Mouse (Mus musculus): ENCODE data around the gene Acyp1.
A peak's percentile ranks its signal among the peaks of the same experiment; 100 is the strongest.
"Not testable (repeated sequence)": the region's sequence is repeated elsewhere in the genome, so short reads cannot be mapped to it uniquely, and the experiment has no call there.

The Acyp1 gene

GRCm38 (mm10) chr12:85284331-85284730 lies 3.9 kb downstream of the Acyp1 start:
- no peak for DNase-seq (ENCODE audit: extremely low spot score, low spot score)

GRCm38 (mm10) chr12:85281756-85282155 lies 6.5 kb downstream of the Acyp1 start:
- DNase-seq (ENCODE audit: extremely low spot score, low spot score), result not testable (repeated sequence)

DNA sequence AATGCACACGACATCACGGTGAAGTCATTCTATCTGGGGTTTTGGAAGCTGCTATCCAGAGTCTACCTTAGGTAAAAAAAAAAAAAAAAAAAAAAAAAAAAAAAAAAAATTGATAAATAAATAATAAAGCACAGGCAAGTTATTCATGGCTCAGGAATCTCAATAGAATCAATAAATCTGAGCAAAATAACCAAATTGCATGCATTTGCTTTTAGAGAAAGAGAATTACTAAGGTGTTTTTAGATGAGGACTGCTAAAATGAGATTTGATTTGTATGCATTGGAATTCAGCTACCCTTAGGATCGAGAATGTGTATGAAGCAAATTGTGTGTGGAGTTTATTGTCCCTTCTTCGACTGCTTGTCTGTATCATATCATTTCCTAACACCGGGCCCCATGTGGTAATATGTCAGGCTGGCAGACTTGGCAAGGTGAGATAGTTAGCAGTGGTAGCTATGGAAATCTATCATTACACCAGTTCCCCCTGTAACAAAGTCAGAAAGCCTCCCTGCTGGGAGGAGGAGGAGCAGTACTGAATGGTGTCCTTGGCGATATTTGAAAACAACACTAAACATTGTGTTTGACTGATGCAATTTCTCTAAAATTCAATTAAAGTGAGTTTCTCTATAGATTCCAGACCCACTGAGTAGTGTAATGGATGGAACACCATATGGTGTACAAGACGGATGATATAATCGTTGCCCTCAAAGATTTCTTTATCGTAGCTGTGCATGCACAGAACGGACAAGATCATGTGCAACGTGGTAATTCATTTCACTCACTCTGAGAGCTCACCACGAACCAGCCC lies 7.2 kb downstream of the Acyp1 start:
- DNase-seq (ENCODE audit: extremely low spot score, low spot score), result no peak

GRCm38 (mm10) chr12:85280105-85280844 lies 8.0 kb downstream of the Acyp1 start:
- peak; percentile 95 for DNase-seq (ENCODE audit: extremely low spot score, low spot score)

DNA sequence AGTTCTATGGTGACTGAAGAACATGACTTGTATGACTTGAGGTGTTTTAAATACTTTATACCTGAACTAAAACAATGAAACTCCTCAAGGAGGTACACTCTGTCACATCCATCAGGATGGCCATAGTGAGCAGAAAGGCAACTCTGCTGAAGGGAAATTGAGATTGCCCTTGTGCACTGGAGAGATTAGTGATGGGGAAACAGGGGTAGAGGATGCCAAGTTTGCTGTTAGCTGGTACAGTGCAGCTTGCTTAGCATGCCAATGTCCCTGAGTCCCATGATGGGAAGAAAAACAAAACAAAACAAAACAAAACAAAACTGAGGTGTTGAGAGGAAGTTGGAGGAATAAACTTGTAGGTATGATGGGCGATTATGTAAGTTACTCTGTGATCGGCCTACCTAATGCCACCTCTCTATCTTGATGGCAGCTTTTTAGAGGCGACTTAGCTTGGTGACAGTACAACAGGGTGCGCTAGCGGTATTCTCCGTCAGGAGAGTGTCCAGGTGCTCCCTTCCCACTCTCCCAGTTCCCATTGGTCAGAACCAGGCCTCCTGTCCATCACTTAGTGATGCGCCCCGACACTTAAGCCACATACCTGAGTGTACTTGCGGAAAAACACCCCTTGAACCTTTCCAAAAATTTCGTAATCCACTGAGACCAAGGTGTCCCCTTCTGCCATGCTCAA lies 8.7 kb downstream of the Acyp1 start:
- no peak for DNase-seq (ENCODE audit: extremely low spot score, low spot score)

DNA sequence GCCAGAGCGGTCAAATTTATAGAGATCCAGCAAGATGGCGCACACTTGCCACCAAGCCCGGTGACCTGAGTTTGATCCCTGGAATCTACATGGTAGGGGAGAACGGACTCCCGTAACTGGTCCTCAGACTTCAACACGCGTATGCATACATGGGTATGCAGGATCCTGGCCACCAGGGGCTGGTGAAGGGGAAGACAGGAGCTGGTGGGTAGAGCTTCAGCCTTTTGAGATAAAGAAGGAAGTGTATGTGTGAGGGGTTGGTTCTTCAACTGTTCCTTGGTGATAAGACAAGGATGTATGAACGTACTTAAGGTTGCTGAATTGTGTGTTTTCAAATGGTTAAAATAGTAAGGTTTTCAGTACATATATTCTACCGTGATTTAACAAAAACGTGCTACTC lies 9.3 kb downstream of the Acyp1 start:
- no peak for DNase-seq (ENCODE audit: extremely low spot score, low spot score)

DNA sequence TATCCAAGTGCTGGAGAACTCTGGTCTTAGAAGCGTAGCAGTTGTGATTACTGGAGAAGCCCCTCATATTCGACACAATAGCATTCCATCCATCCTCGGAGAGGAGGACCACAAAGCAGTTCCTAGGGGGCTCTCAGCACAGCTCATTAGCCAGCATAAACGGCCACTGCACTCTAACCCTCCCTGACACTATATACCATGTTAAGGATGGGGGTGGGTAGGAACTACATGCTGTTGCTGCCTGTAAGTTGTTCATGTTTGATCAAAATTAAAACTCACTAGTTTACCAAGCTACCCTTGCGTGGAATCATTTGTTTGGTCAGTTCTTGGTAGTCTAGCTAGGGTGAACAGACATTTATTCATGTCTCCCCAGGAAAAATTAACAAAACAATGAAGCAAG lies 12.0 kb downstream of the Acyp1 start:
- no peak for DNase-seq (ENCODE audit: extremely low spot score, low spot score)

DNA sequence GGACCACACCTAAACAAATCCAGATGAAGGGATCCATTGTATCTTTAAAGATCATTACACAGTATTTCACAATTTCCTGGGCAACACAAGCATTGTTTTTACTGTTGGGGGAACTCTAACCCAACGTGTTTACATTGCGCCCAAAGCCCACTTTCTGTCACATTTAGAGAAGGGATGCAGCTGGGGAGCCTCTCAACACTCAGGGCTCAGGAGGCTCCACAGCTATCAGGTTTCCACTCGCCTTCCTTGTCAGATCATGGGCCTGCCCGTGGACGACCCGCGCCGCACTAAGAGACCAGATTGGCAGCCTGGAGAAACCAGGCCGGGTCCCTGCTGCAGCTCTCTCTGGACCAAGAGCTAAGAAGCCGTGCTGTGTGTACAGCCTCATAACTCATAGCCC lies 14.7 kb downstream of the Acyp1 start:
- no peak for DNase-seq (ENCODE audit: extremely low spot score, low spot score)

DNA sequence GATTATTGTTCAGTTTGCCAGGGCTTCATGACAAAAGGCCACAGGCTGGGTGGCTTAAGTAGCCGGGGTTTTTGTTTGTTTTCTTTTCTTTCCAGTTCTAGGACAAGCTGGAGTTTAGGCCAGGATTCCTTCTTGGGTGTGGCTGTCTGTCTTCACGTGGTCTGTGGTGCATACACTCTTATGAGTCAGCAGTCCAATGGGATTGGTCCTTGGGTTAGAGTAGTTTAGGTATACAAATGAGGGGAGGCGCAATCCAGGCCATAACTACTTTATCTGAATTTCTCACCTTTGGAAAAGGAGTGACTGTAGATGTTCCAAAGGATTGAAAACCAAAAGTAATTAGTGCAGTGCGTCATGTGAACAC lies 16.4 kb downstream of the Acyp1 start:
- no peak for DNase-seq (ENCODE audit: extremely low spot score, low spot score)

DNA sequence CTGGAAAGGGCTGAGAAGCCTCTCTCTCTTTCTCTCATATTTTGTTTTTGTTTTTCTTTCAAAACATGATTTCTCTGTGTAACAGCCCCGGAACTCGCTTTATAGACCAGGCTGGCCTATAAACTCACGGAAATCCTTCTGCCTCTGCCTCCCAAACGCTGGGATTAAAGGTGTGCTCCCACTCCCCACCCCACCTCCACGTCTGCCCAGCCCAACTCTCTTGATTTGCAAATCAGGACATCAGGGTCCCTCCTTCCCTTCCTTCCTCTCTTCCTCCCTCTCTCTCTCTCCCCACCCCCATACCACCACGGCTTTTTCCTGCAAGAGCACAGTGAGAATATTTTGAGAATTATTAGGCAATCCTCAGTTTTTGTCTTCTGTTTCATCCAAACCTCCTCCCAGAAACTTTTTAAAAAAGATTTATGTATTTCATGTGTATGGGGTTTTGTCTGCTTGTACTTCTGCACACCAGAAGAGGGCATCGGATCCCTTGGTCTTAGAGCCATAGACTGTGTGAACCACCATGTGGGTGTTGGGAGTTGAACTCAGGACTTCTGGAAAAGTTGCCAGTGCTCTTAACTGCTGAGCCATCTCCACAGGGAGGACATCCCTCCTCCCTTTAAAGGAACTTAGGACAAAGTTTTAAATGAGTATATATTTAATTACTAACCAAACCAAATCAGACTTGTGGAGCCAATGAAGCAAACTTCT lies 17.0 kb downstream of the Acyp1 start:
- no peak for DNase-seq (ENCODE audit: extremely low spot score, low spot score)

DNA sequence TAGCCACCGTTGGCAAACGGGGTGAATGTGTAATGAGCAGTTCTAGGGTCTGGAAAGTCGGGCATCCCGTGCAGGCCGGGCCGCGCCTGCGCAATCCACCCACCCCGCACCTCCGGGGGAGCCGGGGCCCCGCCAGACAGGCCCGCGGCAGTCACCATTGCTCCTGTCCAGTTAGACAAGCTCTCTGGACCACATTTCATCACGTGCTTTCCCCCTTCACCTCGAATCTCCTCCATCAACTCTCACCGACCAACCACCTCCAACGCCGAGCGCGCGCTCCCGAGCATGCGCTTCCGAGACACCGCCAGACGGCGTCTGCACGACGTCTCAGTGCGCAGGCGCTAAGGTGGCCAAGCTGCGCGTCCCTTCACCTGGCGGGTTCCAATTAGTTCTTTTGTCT lies 17.9 kb downstream of the Acyp1 start, which contains the start of gene Mlh3:
Mlh3 (minus strand) TSS at position 281 of the 400 bp plus-strand sequence.
- DNase-seq (ENCODE audit: extremely low spot score, low spot score), result peak; percentile 84

DNA sequence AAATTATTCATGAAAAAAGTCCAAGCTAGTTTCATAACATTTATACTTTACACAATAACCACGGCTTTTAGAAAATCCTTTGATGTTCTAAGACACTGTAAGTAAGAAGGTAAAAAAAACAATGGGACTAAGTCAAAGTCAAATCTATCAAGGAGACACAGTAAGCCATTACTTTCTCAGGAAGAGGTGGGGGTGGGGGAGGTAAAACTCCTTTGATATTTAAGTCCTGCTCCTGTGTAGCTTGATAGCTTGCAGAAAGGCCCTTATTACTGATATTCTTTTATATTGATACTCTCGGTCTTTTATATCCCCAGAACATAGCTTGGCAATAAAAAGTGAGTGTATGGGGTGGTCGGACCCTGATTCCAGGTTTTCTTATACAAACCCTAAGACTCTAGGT lies 18.4 kb downstream of the Acyp1 start:
- DNase-seq (ENCODE audit: extremely low spot score, low spot score), result no peak

DNA sequence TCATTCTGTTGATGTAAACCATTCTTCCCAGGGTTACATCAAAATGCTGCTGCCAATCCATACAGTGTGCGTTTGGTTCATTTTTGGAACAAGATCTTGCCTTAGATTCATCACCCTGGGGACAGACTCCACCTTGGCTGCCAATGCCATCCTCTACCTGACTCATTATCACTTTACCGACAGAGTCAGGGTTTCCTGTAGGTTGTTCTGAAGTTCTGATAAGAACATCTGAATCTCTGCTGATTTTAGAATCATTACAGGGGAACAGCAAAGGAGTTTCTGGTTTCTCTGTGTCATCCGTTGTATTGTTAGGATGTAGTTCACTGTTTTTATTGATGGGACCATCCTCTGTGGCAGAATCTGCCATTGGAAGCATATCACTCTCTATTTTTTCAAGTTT lies 22.0 kb downstream of the Acyp1 start:
- DNase-seq (ENCODE audit: extremely low spot score, low spot score), result no peak

GRCm38 (mm10) chr12:85264940-85265339 lies 23.3 kb downstream of the Acyp1 start:
- DNase-seq (ENCODE audit: extremely low spot score, low spot score), result no peak

DNA sequence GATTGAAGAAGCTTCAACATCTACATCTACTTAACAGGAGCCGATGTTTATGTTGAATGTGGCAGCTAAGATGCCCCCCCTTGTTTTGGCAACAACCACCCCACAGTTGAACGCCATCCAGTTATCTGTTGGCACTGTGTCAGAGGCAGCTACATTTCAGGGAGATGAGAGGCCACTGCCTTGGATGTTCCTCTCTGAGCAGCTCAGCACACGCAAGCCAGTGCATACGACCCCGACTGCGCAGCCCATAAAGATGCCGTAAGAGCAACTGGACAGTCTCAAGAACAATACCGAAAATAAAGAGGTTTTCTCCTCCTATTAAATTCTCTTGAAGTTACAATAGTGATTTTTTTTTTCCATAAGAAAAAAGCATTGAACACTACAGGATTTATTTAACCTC lies 23.7 kb downstream of the Acyp1 start:
- DNase-seq (ENCODE audit: extremely low spot score, low spot score), result no peak

DNA sequence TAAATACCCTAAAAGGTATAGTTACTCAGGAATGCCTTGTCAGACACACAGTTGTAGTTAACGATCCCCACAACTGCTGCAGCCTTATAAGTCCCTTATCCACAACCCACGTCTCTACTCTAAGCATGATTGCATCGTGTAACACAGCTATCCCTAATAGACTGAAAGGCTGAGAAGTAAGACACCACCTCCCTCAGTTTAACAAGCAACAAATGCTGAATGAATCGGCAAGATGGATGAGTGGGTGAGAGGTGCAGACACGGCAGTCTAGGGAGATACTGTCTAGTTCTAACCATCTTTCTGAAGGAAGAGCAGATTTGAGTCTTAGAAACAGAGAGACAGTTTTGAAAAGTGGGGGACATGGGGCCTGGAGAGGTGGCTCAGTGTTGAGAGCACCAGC lies 25.0 kb downstream of the Acyp1 start:
- DNase-seq (ENCODE audit: extremely low spot score, low spot score), result no peak

- peak; percentile 59 for DNase-seq (ENCODE audit: extremely low spot score, low spot score)
These were observed 25.7 kb downstream of the Acyp1 start for GRCm38 (mm10) chr12:85262489-85262888.

DNA sequence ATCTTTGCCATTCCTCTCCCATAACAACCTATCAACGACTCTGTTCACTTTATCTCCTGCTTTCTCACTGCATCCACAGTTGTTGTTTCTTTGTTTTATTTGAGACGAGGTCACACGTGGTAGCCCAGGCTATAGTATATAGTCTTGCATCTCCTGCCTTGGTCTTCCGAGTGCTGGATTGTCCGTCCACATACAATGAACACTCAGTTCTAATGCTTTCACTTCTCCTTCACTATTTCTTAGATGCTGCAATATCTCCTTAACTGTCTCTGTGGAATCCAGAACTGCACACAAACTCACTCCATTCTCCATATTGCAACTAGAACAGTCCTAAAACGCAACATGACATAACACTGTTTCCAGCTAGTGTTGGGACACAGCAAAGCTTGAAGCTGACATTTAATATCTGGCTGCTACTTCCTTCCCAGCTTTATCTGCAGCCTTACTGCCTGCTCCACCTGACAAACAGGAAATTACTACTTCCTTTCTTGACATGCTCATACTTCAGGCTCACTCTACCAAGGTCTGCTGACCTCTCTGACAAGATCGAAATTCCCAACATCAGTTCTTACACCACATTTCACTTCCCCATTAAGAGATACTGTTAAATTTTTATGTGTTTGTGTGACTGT lies 31.1 kb downstream of the Acyp1 start:
- DNase-seq (ENCODE audit: extremely low spot score, low spot score), result no peak

DNA sequence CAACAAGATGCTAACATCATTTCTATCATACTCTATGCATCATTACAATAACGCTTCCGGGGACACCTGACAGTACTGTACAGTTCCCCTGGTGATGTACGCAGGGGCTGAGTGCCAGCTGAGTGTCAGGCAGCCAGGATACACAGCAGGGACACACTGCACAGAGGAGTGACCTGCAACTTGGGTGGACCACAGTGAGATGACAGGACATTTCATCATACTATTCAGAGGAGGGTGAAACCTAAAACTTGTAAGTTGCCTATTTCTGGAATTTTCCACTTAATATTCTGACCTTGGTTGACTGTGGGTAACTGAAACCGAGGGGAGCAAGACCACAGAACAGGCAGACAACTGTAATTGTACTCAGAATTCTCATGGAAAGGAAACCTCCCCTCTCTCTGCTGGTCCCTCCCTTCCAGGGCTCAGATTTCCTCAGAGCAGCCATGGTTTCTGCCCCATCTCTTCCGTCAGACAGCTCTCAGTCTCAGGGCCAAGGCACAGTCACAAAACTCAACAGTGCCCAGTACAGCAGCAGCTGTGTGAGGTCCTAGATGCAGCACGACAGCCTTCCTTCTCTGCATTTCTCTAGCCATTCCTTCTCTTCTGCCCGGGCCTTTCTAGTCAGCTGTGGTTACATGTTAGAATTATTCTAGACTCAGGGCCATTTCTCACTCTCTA lies 32.0 kb downstream of the Acyp1 start:
- DNase-seq (ENCODE audit: extremely low spot score, low spot score), result no peak

DNA sequence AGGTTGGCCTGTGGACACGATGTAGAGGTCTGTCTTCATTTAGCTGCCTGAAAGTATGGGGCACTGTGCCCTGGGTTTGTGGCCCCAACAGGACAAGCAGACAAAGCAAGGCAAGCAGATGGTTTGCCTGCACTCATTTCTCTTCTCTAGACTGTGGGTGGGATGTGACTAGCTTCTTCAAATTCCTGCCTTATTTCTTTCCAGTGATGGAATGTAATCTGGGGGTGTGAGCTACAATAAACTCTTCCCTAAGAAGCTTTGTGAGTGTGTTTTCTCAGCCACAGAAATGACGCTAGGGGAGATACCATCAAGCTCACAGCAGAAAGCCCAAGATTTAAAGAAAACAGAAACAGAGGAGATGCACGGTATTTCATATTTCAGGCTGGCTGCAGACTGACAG lies 36.2 kb downstream of the Acyp1 start:
- no peak for DNase-seq (ENCODE audit: extremely low spot score, low spot score)

GRCm38 (mm10) chr12:85237553-85237952 lies 50.7 kb downstream of the Acyp1 start:
- DNase-seq (ENCODE audit: extremely low spot score, low spot score), result no peak
